ENCODE assay signal across 21 mouse cellular contexts in genomic region chr17:34847192-34847591, GRCm38 (mm10). TPM values are rescaled to one million over a fixed set of nuclear protein-coding genes. Genes with fewer than 3 reads are reported as not detected.
DNase-seq lines count a peak whose midpoint lies in the region; ATAC-seq and TF ChIP-seq lines count a peak whose summit lies in the region.
"Had no signal": no experiment of that assay in that cellular context is flagged by ENCODE, and none has a peak within 500 bp of the region (broad histone marks: within the 10 kb centered on the region; RNA-seq: fewer than 3 reads in every experiment).

No protein-coding gene starts in this region.

- 93% methylated on average over 6 of the region's 6 CpGs for WGBS in embryonic facial prominence, embryonic 11.5 days
- 89% methylated on average over 6 of the region's 6 CpGs for WGBS in embryonic facial prominence, embryonic 10.5 days
- WGBS in heart, embryonic 13.5 days = 82% methylated on average over 6 of the region's 6 CpGs
- WGBS in limb, embryonic 14.5 days = 91% methylated on average over 6 of the region's 6 CpGs

- H3K36me3 ChIP-seq in embryonic facial prominence, embryonic 11.5 days (replicated peaks; ENCODE audit: control insufficient read depth, insufficient read depth, low read depth, low read length) = no peaks in the 10 kb centered on the region; the same call in 1 of the 2 replicates
- peaks cover 65% of the 10 kb centered on the region for H3K36me3 ChIP-seq in embryonic facial prominence, embryonic 10.5 days (replicated peaks)
- peaks cover 63% of the 10 kb centered on the region for H3K36me3 ChIP-seq in heart, embryonic 13.5 days
- peaks cover 59% of the 10 kb centered on the region for H3K36me3 ChIP-seq in limb, embryonic 14.5 days (ENCODE audit: control insufficient read depth, insufficient read depth, low read length)

- no peak for DNase-seq in embryonic facial prominence, embryonic 11.5 days (ENCODE audit: low spot score)
- DNase-seq in embryonic facial prominence, embryonic 10.5 days (ENCODE audit: low spot score) = no peak
- no peak for DNase-seq in heart, postnatal 10 days
- DNase-seq in limb, embryonic 14.5 days (ENCODE audit: low spot score) = no peak
- DNase-seq: adrenal gland, adult 8-10 months; adrenal gland, postnatal 14 days; adrenal gland, postnatal 36 days; B cell, adult 2 months; cerebellum, adult 11-12 months; cerebellum, adult 2 months; cerebellum, adult 9-10 months; cerebellum, postnatal 10 days had no signal

- no peak overlapping the region for H3K27ac ChIP-seq in embryonic facial prominence, embryonic 11.5 days (replicated peaks; ENCODE audit: low read depth, low read length)
- H3K27ac ChIP-seq in embryonic facial prominence, embryonic 10.5 days (replicated peaks) = no peak overlapping the region
- H3K27ac ChIP-seq in heart, embryonic 13.5 days (replicated peaks) = no peak overlapping the region
- no peak overlapping the region for H3K27ac ChIP-seq in limb, embryonic 14.5 days (replicated peaks; ENCODE audit: low read depth, low read length)
- H3K27ac ChIP-seq: embryonic facial prominence, embryonic 12.5 days; forebrain, embryonic 13.5 days had no signal

- no peak overlapping the region for H3K4me3 ChIP-seq in embryonic facial prominence, embryonic 11.5 days (ENCODE audit: low read depth, low read length)
- H3K4me3 ChIP-seq in embryonic facial prominence, embryonic 10.5 days = no peak overlapping the region
- no peak overlapping the region for H3K4me3 ChIP-seq in heart, embryonic 13.5 days
- H3K4me3 ChIP-seq in limb, embryonic 14.5 days (replicated peaks; ENCODE audit: low read length) = no peak overlapping the region
- H3K4me3 ChIP-seq: embryonic facial prominence, embryonic 12.5 days; forebrain, embryonic 13.5 days had no signal

- no peak overlapping the region for H3K4me2 ChIP-seq in embryonic facial prominence, embryonic 11.5 days (ENCODE audit: low read depth, low read length)
- no peak overlapping the region for H3K4me2 ChIP-seq in heart, embryonic 13.5 days
- H3K4me2 ChIP-seq in limb, embryonic 14.5 days (replicated peaks; ENCODE audit: low read depth, low read length, severe bottlenecking) = no peak overlapping the region
- H3K4me2 ChIP-seq: embryonic facial prominence, embryonic 12.5 days; forebrain, embryonic 13.5 days had no signal

- no peak for ATAC-seq in embryonic facial prominence, embryonic 11.5 days (replicated peaks; ENCODE audit: insufficient number of reproducible peaks, low FRiP score, low TSS enrichment, low read depth)
- ATAC-seq in heart, embryonic 13.5 days (ENCODE audit: extremely low read depth, insufficient number of reproducible peaks, low FRiP score, low TSS enrichment) = no peak
- ATAC-seq in limb, embryonic 14.5 days (ENCODE audit: low FRiP score, low read depth) = no peak
- ATAC-seq: activated CD4-positive, CD25-positive, alpha-beta regulatory T cell, adult 4 months; CD4-positive, CD25-positive, alpha-beta regulatory T cell, adult 4 months; forebrain, embryonic 13.5 days; forebrain, embryonic 16.5 days; Patski had no signal

- TF ChIP-seq POLR2A in limb, embryonic 14.5 days (IDR thresholded peaks at IDR 0.05; ENCODE audit: borderline replicate concordance, extremely low read depth, insufficient read depth, insufficient read length) = no peak

- H3K27me3 ChIP-seq in embryonic facial prominence, embryonic 11.5 days (ENCODE audit: control insufficient read depth, insufficient read depth, low read length) = no peaks in the 10 kb centered on the region
- no peaks in the 10 kb centered on the region for H3K27me3 ChIP-seq in embryonic facial prominence, embryonic 10.5 days (replicated peaks; ENCODE audit: low read depth, poor library complexity, severe bottlenecking)
- H3K27me3 ChIP-seq in heart, embryonic 13.5 days (replicated peaks) = no peaks in the 10 kb centered on the region
- H3K27me3 ChIP-seq in limb, embryonic 14.5 days (ENCODE audit: control insufficient read depth, insufficient read depth, low read length) = no peaks in the 10 kb centered on the region
- H3K27me3 ChIP-seq: CH12.LX; embryonic facial prominence, embryonic 12.5 days; forebrain, embryonic 13.5 days; Patski had no signal

- H3K9me3 ChIP-seq in embryonic facial prominence, embryonic 11.5 days (replicated peaks; ENCODE audit: control insufficient read depth, low read length) = no peaks in the 10 kb centered on the region
- H3K9me3 ChIP-seq in embryonic facial prominence, embryonic 10.5 days = no peaks in the 10 kb centered on the region
- no peaks in the 10 kb centered on the region for H3K9me3 ChIP-seq in heart, embryonic 13.5 days
- no peaks in the 10 kb centered on the region for H3K9me3 ChIP-seq in limb, embryonic 14.5 days (ENCODE audit: control insufficient read depth, low read length)
- H3K9me3 ChIP-seq: embryonic facial prominence, embryonic 12.5 days; forebrain, embryonic 13.5 days; G1E had no signal

- intact Hi-C loops in heart, postnatal 10 days (cut with DNase I) = loop anchor here (10.0 kb wide), 1 partner anchor 388 kb away; the partner anchor contains the start of genes Atp6v1g2 and Nfkbil1

- peaks cover 5% of the 10 kb centered on the region for H3K4me1 ChIP-seq in embryonic facial prominence, embryonic 11.5 days (ENCODE audit: control insufficient read depth, insufficient read depth, low read length)
- H3K4me1 ChIP-seq in embryonic facial prominence, embryonic 10.5 days = peaks cover 23% of the 10 kb centered on the region
- H3K4me1 ChIP-seq in heart, embryonic 13.5 days = peaks cover 18% of the 10 kb centered on the region
- H3K4me1 ChIP-seq in limb, embryonic 14.5 days (ENCODE audit: control insufficient read depth, insufficient read depth, low read length) = peaks cover 12% of the 10 kb centered on the region

- H3K9ac ChIP-seq in embryonic facial prominence, embryonic 11.5 days (replicated peaks; ENCODE audit: low read length) = 0 out of 2 replicates have a peak overlapping the region, but pooled peaks have one; percentile 22
- H3K9ac ChIP-seq in heart, embryonic 13.5 days = 0 out of 2 replicates have a peak overlapping the region, but pooled peaks have one; percentile 7
- H3K9ac ChIP-seq in limb, embryonic 14.5 days (ENCODE audit: low read depth, low read length, severe bottlenecking) = peak overlapping the region; percentile 7; the same call in 1 of the 2 replicates
- H3K9ac ChIP-seq: embryonic facial prominence, embryonic 12.5 days; forebrain, embryonic 13.5 days had no signal

RNA-seq across cellular contexts. Expression of gene Skiv2l, which starts 2.8 kb away (rescaled TPM):
- polyA plus RNA-seq in embryonic facial prominence, embryonic 11.5 days (2014; fragmentation: Nextera tagmentation; extraction: Ambion mirVana) = 27.1 and 31.9 TPM in 2 replicates
- polyA plus RNA-seq in embryonic facial prominence, embryonic 10.5 days (2016; fragmentation: Nextera tagmentation; extraction: Ambion mirVana) = 57.1 and 57.3 TPM in 2 replicates
- polyA plus RNA-seq in heart, embryonic 13.5 days (2015; fragmentation: Nextera tagmentation; extraction: Ambion mirVana) = 27.3 and 30.6 TPM in 2 replicates
- 10 to 100 TPM; 27.6 to 29.3 TPM for total RNA-seq in heart, postnatal 10 days (2021)
- 75.8 and 99.4 TPM in 2 replicates for polyA plus RNA-seq in limb, embryonic 14.5 days (2012; rRNA removed)
- 43.5 and 45.0 TPM in 2 replicates for polyA plus RNA-seq in limb, embryonic 14.5 days (2014; fragmentation: Nextera tagmentation; extraction: Ambion mirVana)

RNA-seq across cellular contexts. Expression of gene Nelfe, which starts 3.0 kb away (rescaled TPM):
- polyA plus RNA-seq in embryonic facial prominence, embryonic 11.5 days (2014; fragmentation: Nextera tagmentation; extraction: Ambion mirVana) = 128 and 130 TPM in 2 replicates
- 129 and 144 TPM in 2 replicates for polyA plus RNA-seq in embryonic facial prominence, embryonic 10.5 days (2016; fragmentation: Nextera tagmentation; extraction: Ambion mirVana)
- polyA plus RNA-seq in heart, embryonic 13.5 days (2015; fragmentation: Nextera tagmentation; extraction: Ambion mirVana) = 68.5 and 70.9 TPM in 2 replicates
- 10 to 100 TPM; 21.0 to 21.3 TPM for total RNA-seq in heart, postnatal 10 days (2021)
- 56.4 and 92.2 TPM in 2 replicates for polyA plus RNA-seq in limb, embryonic 14.5 days (2012; rRNA removed)
- polyA plus RNA-seq in limb, embryonic 14.5 days (2014; fragmentation: Nextera tagmentation; extraction: Ambion mirVana) = 101 and 111 TPM in 2 replicates

RNA-seq across cellular contexts. Expression of gene Dxo, which starts 10.4 kb away (rescaled TPM):
- 65.3 and 68.1 TPM in 2 replicates for polyA plus RNA-seq in embryonic facial prominence, embryonic 11.5 days (2014; fragmentation: Nextera tagmentation; extraction: Ambion mirVana)
- polyA plus RNA-seq in embryonic facial prominence, embryonic 10.5 days (2016; fragmentation: Nextera tagmentation; extraction: Ambion mirVana) = 78.1 and 88.8 TPM in 2 replicates
- polyA plus RNA-seq in heart, embryonic 13.5 days (2015; fragmentation: Nextera tagmentation; extraction: Ambion mirVana) = 32.3 and 34.9 TPM in 2 replicates
- total RNA-seq in heart, postnatal 10 days (2021) = 10 to 100 TPM; 16.9 to 20.5 TPM
- 87.6 and 98.9 TPM in 2 replicates for polyA plus RNA-seq in limb, embryonic 14.5 days (2012; rRNA removed)
- 52.6 and 59.9 TPM in 2 replicates for polyA plus RNA-seq in limb, embryonic 14.5 days (2014; fragmentation: Nextera tagmentation; extraction: Ambion mirVana)

RNA-seq across cellular contexts. Expression of gene Stk19, which starts 10.4 kb away (rescaled TPM):
- polyA plus RNA-seq in embryonic facial prominence, embryonic 11.5 days (2014; fragmentation: Nextera tagmentation; extraction: Ambion mirVana) = 14.4 and 18.4 TPM in 2 replicates
- polyA plus RNA-seq in embryonic facial prominence, embryonic 10.5 days (2016; fragmentation: Nextera tagmentation; extraction: Ambion mirVana) = 24.6 and 26.4 TPM in 2 replicates
- 17.4 and 18.3 TPM in 2 replicates for polyA plus RNA-seq in heart, embryonic 13.5 days (2015; fragmentation: Nextera tagmentation; extraction: Ambion mirVana)
- total RNA-seq in heart, postnatal 10 days (2021) = 10 to 100 TPM; 12.5 to 13.5 TPM
- polyA plus RNA-seq in limb, embryonic 14.5 days (2012; rRNA removed) = 46.4 and 46.5 TPM in 2 replicates
- polyA plus RNA-seq in limb, embryonic 14.5 days (2014; fragmentation: Nextera tagmentation; extraction: Ambion mirVana) = 23.9 and 26.8 TPM in 2 replicates

RNA-seq across cellular contexts. Expression of gene Cfb, which starts 15.1 kb away (rescaled TPM):
- 1.2 and 2.0 TPM in 2 replicates for polyA plus RNA-seq in embryonic facial prominence, embryonic 11.5 days (2014; fragmentation: Nextera tagmentation; extraction: Ambion mirVana)
- polyA plus RNA-seq in embryonic facial prominence, embryonic 10.5 days (2016; fragmentation: Nextera tagmentation; extraction: Ambion mirVana) = 2.1 and 2.6 TPM in 2 replicates
- polyA plus RNA-seq in heart, embryonic 13.5 days (2015; fragmentation: Nextera tagmentation; extraction: Ambion mirVana) = 2.3 and 5.6 TPM in 2 replicates
- total RNA-seq in heart, postnatal 10 days (2021) = 1 to 10 TPM; 3.5 to 7.0 TPM
- 0.76 and 0.88 TPM in 2 replicates for polyA plus RNA-seq in limb, embryonic 14.5 days (2012; rRNA removed)
- 1.6 and 2.1 TPM in 2 replicates for polyA plus RNA-seq in limb, embryonic 14.5 days (2014; fragmentation: Nextera tagmentation; extraction: Ambion mirVana)
- total RNA-seq: G1E had no signal
- polyA plus RNA-seq: G1E had no signal
